Mouse (Mus musculus): Measurements from ENCODE around the gene Olfr668. TPM values are rescaled to one million over a fixed set of nuclear protein-coding genes. Genes with fewer than 3 reads are reported as not detected.
"Not testable (repeated sequence)": the region's sequence is repeated elsewhere in the genome, so short reads cannot be mapped to it uniquely, and the experiment has no call there.

Olfr668 gene
- polyA plus RNA-seq (2016; fragmentation: Nextera tagmentation; extraction: Ambion mirVana): not detected in 2 replicates

- Histone ChIP-seq H3K36me3 (no peaks in the 10 kb centered on the region), H3K4me3 (no peak within 1 kb of the TSS), H3K4me1 (no peaks in the 10 kb centered on the region), H3K27me3 (replicated peaks) (no peaks in the 10 kb centered on the region), H3K27ac (no peak within 1 kb of the TSS), H3K9ac (no peak within 1 kb of the TSS), H3K9me3 (no peaks in the 10 kb centered on the region), H3K4me2 (replicated peaks) (no peak within 1 kb of the TSS)
- no peak for ATAC-seq (ENCODE audit: low FRiP score, low read depth)
- WGBS: 73% methylated on average over 1 of the region's 1 CpGs
Measured at GRCm38 (mm10) chr7:104927957-104928356, at the start of gene Olfr668. Gene Olfr668, minus strand, starts transcription at chr7:104928057.

- H3K9ac ChIP-seq; H3K9me3 ChIP-seq; ATAC-seq (ENCODE audit: low FRiP score, low read depth); H3K4me2 ChIP-seq (replicated peaks); H3K36me3 ChIP-seq; H3K27ac ChIP-seq; H3K27me3 ChIP-seq (replicated peaks); H3K4me1 ChIP-seq; H3K4me3 ChIP-seq: not testable (repeated sequence)
- WGBS: 71% methylated on average over 2 of the region's 2 CpGs
Measured at GRCm38 (mm10) chr7:104972507-104972906, 44.6 kb upstream of the Olfr668 start.

GRCm38 (mm10) chr7:104962520-104962919 is 34.7 kb upstream of the Olfr668 start, which contains the start of gene Olfr670:
Gene Olfr670, minus strand, starts transcription at chr7:104962620.
- H3K9ac ChIP-seq: no peak within 1 kb of the TSS
- H3K4me1 ChIP-seq: no peaks in the 10 kb centered on the region
- WGBS: 62% methylated on average over 1 of the region's 1 CpGs
- no peaks in the 10 kb centered on the region for H3K9me3 ChIP-seq
- H3K4me2 ChIP-seq (replicated peaks): no peak within 1 kb of the TSS
- H3K36me3 ChIP-seq: no peaks in the 10 kb centered on the region
- no peak within 1 kb of the TSS for H3K27ac ChIP-seq
- H3K4me3 ChIP-seq: no peak within 1 kb of the TSS
- no peaks in the 10 kb centered on the region for H3K27me3 ChIP-seq (replicated peaks)
- ATAC-seq (ENCODE audit: low FRiP score, low read depth): no peak

GRCm38 (mm10) chr7:104950234-104950633 is 22.4 kb upstream of the Olfr668 start:
- 91% methylated on average over 16 of the region's 16 CpGs for WGBS
- not testable (repeated sequence) for H3K27me3 ChIP-seq (replicated peaks); H3K9ac ChIP-seq; H3K4me3 ChIP-seq; H3K27ac ChIP-seq; H3K4me2 ChIP-seq (replicated peaks); ATAC-seq (ENCODE audit: low FRiP score, low read depth); H3K9me3 ChIP-seq; H3K4me1 ChIP-seq; H3K36me3 ChIP-seq

- Histone ChIP-seq H3K9ac (no peak within 1 kb of the TSS), H3K27me3 (replicated peaks) (no peaks in the 10 kb centered on the region), H3K4me2 (replicated peaks) (no peak within 1 kb of the TSS), H3K4me3 (no peak within 1 kb of the TSS), H3K36me3 (no peaks in the 10 kb centered on the region), H3K4me1 (no peaks in the 10 kb centered on the region), H3K9me3 (no peaks in the 10 kb centered on the region), H3K27ac (no peak within 1 kb of the TSS)
- 78% methylated on average over 1 of the region's 1 CpGs for WGBS
- no peak for ATAC-seq (ENCODE audit: low FRiP score, low read depth)
Measured at GRCm38 (mm10) chr7:104933940-104934339, 6.1 kb upstream of the Olfr668 start, which contains the start of gene Olfr669. Gene Olfr669, plus strand, starts transcription at chr7:104934240.

- no peaks in the 10 kb centered on the region for H3K27me3 ChIP-seq (replicated peaks)
- no peak within 1 kb of the TSS for H3K9ac ChIP-seq
- 90% methylated on average over 1 of the region's 1 CpGs for WGBS
- no peak within 1 kb of the TSS for H3K27ac ChIP-seq
- no peaks in the 10 kb centered on the region for H3K36me3 ChIP-seq
- H3K4me2 ChIP-seq (replicated peaks): no peak within 1 kb of the TSS
- no peaks in the 10 kb centered on the region for H3K4me1 ChIP-seq
- H3K4me3 ChIP-seq: no peak within 1 kb of the TSS
- no peaks in the 10 kb centered on the region for H3K9me3 ChIP-seq
- no peak for ATAC-seq (ENCODE audit: low FRiP score, low read depth)
Measured at GRCm38 (mm10) chr7:104921382-104921781, 6.5 kb downstream of the Olfr668 start, which contains the start of gene Olfr667. Gene Olfr667, minus strand, starts transcription at chr7:104921482.

- Histone ChIP-seq H3K36me3 (no peaks in the 10 kb centered on the region), H3K4me3 (no peak within 1 kb of the TSS), H3K9ac (no peak within 1 kb of the TSS), H3K4me2 (replicated peaks) (no peak within 1 kb of the TSS), H3K4me1 (no peaks in the 10 kb centered on the region), H3K27ac (no peak within 1 kb of the TSS), H3K27me3 (replicated peaks) (no peaks in the 10 kb centered on the region), H3K9me3 (no peaks in the 10 kb centered on the region)
- no peak for ATAC-seq (ENCODE audit: low FRiP score, low read depth)
- WGBS: 78% methylated on average over 2 of the region's 2 CpGs
Measured at GRCm38 (mm10) chr7:104895852-104896251, 32.0 kb downstream of the Olfr668 start, which contains the start of gene Olfr666. Gene Olfr666, minus strand, starts transcription at chr7:104895952.

- no peak within 1 kb of the TSS for H3K4me2 ChIP-seq (replicated peaks)
- 56% methylated on average over 1 of the region's 1 CpGs for WGBS
- H3K27me3 ChIP-seq (replicated peaks): no peaks in the 10 kb centered on the region
- no peak within 1 kb of the TSS for H3K4me3 ChIP-seq
- H3K27ac ChIP-seq: no peak within 1 kb of the TSS
- ATAC-seq (ENCODE audit: low FRiP score, low read depth): no peak
- no peaks in the 10 kb centered on the region for H3K9me3 ChIP-seq
- H3K9ac ChIP-seq: no peak within 1 kb of the TSS
- no peaks in the 10 kb centered on the region for H3K4me1 ChIP-seq
- H3K36me3 ChIP-seq: no peaks in the 10 kb centered on the region
Measured at GRCm38 (mm10) chr7:104877731-104878130, 50.1 kb downstream of the Olfr668 start, which contains the start of gene Olfr665. Gene Olfr665, plus strand, starts transcription at chr7:104878031.

Other genes starting within 250 kb of the Olfr668 start
- not detected in 2 replicates for gene Olfr661, start 241.6 kb downstream of the Olfr668 start, polyA plus RNA-seq (2016; fragmentation: Nextera tagmentation; extraction: Ambion mirVana)
- gene Usp17le, start 150.6 kb downstream of the Olfr668 start, polyA plus RNA-seq (2016; fragmentation: Nextera tagmentation; extraction: Ambion mirVana): not detected in 2 replicates
- not detected in 2 replicates for gene Usp17lb, start 85.5 kb downstream of the Olfr668 start, polyA plus RNA-seq (2016; fragmentation: Nextera tagmentation; extraction: Ambion mirVana)
- not detected in 2 replicates for gene Usp17la, start 71.0 kb downstream of the Olfr668 start, polyA plus RNA-seq (2016; fragmentation: Nextera tagmentation; extraction: Ambion mirVana)
- gene Olfr665, start 50.0 kb downstream of the Olfr668 start, polyA plus RNA-seq (2016; fragmentation: Nextera tagmentation; extraction: Ambion mirVana): not detected in 2 replicates
- gene Olfr666, start 32.1 kb downstream of the Olfr668 start, polyA plus RNA-seq (2016; fragmentation: Nextera tagmentation; extraction: Ambion mirVana): not detected in 2 replicates
- gene Olfr667, start 6.6 kb downstream of the Olfr668 start, polyA plus RNA-seq (2016; fragmentation: Nextera tagmentation; extraction: Ambion mirVana): not detected in 2 replicates
- not detected in 2 replicates for gene Olfr669, start 6.2 kb upstream of the Olfr668 start, polyA plus RNA-seq (2016; fragmentation: Nextera tagmentation; extraction: Ambion mirVana)
- not detected in 2 replicates for gene Olfr670, start 34.6 kb upstream of the Olfr668 start, polyA plus RNA-seq (2016; fragmentation: Nextera tagmentation; extraction: Ambion mirVana)
- not detected in 2 replicates for gene Olfr671, start 51.1 kb upstream of the Olfr668 start, polyA plus RNA-seq (2016; fragmentation: Nextera tagmentation; extraction: Ambion mirVana)
- gene Olfr672, start 74.0 kb upstream of the Olfr668 start, polyA plus RNA-seq (2016; fragmentation: Nextera tagmentation; extraction: Ambion mirVana): not detected in 2 replicates
- gene Olfr675, start 100.4 kb upstream of the Olfr668 start, polyA plus RNA-seq (2016; fragmentation: Nextera tagmentation; extraction: Ambion mirVana): not detected in 2 replicates
- gene Olfr676, start 104.6 kb upstream of the Olfr668 start, polyA plus RNA-seq (2016; fragmentation: Nextera tagmentation; extraction: Ambion mirVana): not detected in 2 replicates
- not detected in 2 replicates for gene Olfr677, start 123.3 kb upstream of the Olfr668 start, polyA plus RNA-seq (2016; fragmentation: Nextera tagmentation; extraction: Ambion mirVana)
- not detected in 2 replicates for gene Olfr678, start 136.4 kb upstream of the Olfr668 start, polyA plus RNA-seq (2016; fragmentation: Nextera tagmentation; extraction: Ambion mirVana)
- not detected in 2 replicates for gene Olfr679, start 153.1 kb upstream of the Olfr668 start, polyA plus RNA-seq (2016; fragmentation: Nextera tagmentation; extraction: Ambion mirVana)
- not detected in 2 replicates for gene Olfr680-ps1, start 164.8 kb upstream of the Olfr668 start, polyA plus RNA-seq (2016; fragmentation: Nextera tagmentation; extraction: Ambion mirVana)
- not detected in 2 replicates for gene Olfr681, start 188.8 kb upstream of the Olfr668 start, polyA plus RNA-seq (2016; fragmentation: Nextera tagmentation; extraction: Ambion mirVana)
- gene Olfr683, start 219.0 kb upstream of the Olfr668 start, polyA plus RNA-seq (2016; fragmentation: Nextera tagmentation; extraction: Ambion mirVana): not detected in 2 replicates
- gene Olfr684, start 235.6 kb upstream of the Olfr668 start, polyA plus RNA-seq (2016; fragmentation: Nextera tagmentation; extraction: Ambion mirVana): not detected in 2 replicates